Mouse (Mus musculus) heart, embryonic 14.5 days (tissue): ENCODE results near the gene Sprr2b. TPM values are rescaled to one million over a fixed set of nuclear protein-coding genes. Genes with fewer than 3 reads are reported as not detected.

Experiments
- polyA plus RNA-seq: library from polyadenylated mRNA; unstranded; fragments of >200 nt; fragmentation: Nextera tagmentation; extraction: Ambion mirVana; gene quantifications from 2 replicates; pipeline ENCODE4 v1.2.1, GENCODE M21; 2014

The Sprr2b gene
- polyA plus RNA-seq, 1 experiment from 2014 or later: not detected

Other genes starting within 250 kb of the Sprr2b start
- 0.22 and 0.36 TPM in 2 replicates for gene Lor, start 233.5 kb upstream of the Sprr2b start, polyA plus RNA-seq
- gene Prr9, start 192.7 kb upstream of the Sprr2b start, polyA plus RNA-seq: not detected in 2 replicates
- gene Lelp1, start 173.9 kb upstream of the Sprr2b start, polyA plus RNA-seq: not detected in 2 replicates
- 0.16 TPM in 1 of 2 replicates, not detected in the other for gene Sprr2a1, start 100.8 kb upstream of the Sprr2b start, polyA plus RNA-seq
- 1.8 and 2.1 TPM in 2 replicates for gene Sprr2a2, start 100.7 kb upstream of the Sprr2b start, polyA plus RNA-seq
- gene Sprr2a3, start 31.2 kb upstream of the Sprr2b start, polyA plus RNA-seq: not detected in 2 replicates
- gene Sprr2d, start 22.5 kb downstream of the Sprr2b start, polyA plus RNA-seq: not detected in 2 replicates
- not detected in 2 replicates for gene Sprr2e, start 35.5 kb downstream of the Sprr2b start, polyA plus RNA-seq
- gene Sprr2f, start 48.6 kb downstream of the Sprr2b start, polyA plus RNA-seq: not detected in 2 replicates
- gene Sprr2h, start 69.1 kb downstream of the Sprr2b start, polyA plus RNA-seq: not detected in 2 replicates
- gene Sprr2i, start 91.4 kb downstream of the Sprr2b start, polyA plus RNA-seq: not detected in 2 replicates
- not detected in 2 replicates for gene Sprr2j-ps, start 101.5 kb downstream of the Sprr2b start, polyA plus RNA-seq
- gene Gm9774, start 112.8 kb downstream of the Sprr2b start, polyA plus RNA-seq: 5.2 and 5.9 TPM in 2 replicates
- gene Sprr2k, start 116.0 kb downstream of the Sprr2b start, polyA plus RNA-seq: not detected in 2 replicates
- not detected in 2 replicates for gene Sprr1b, start 122.2 kb downstream of the Sprr2b start, polyA plus RNA-seq
- not detected in 2 replicates for gene Sprr3, start 142.1 kb downstream of the Sprr2b start, polyA plus RNA-seq
- 0.78 TPM in 1 of 2 replicates, not detected in the other for gene Sprr1a, start 169.3 kb downstream of the Sprr2b start, polyA plus RNA-seq
- gene Sprr4, start 183.9 kb downstream of the Sprr2b start, polyA plus RNA-seq: not detected in 2 replicates
- not detected in 2 replicates for gene 2310046K23Rik, start 217.9 kb downstream of the Sprr2b start, polyA plus RNA-seq